1 mouse cellular context compared by ENCODE assay signal in the genomic region with DNA sequence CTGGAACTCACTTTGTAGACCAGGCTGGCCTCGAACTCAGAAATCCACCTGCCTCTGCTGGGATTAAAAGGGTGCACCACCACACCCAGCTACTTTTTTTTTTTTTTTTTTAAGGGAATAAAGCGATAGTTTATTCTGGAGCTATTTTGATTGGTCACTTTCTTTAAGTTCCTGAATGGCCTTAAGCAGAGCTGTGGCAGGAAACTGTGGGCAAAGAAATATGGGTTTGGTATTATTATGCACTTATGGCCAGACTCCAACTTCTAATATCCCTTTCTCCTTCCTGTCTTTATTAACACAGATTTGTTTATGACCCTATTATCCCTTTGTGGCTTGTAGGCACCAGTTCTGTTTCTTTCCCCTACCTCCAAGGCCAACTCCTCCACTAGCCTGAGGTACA.
TF ChIP-seq lines count a peak whose summit lies in the region.

No protein-coding gene starts in this region.

TF ChIP-seq in CH12.LX, 34 proteins besides CTCF, POLR2A, EP300 and RAD21:
- no peak for TF ChIP-seq MYC (IDR thresholded peaks at IDR 0.05; ENCODE audit: low read depth, low read length)
- TF ChIP-seq ETS1 (conservative IDR thresholded peaks at IDR 0.05; ENCODE audit: low read depth, low read length): no peak
- TF ChIP-seq POLR2AphosphoS2 (IDR thresholded peaks at IDR 0.05; ENCODE audit: low read depth, low read length): no peak
- TF ChIP-seq MAX (IDR thresholded peaks at IDR 0.05; ENCODE audit: low read length): no peak
- no peak for TF ChIP-seq IRF4 (IDR thresholded peaks at IDR 0.05; ENCODE audit: low read depth, low read length)
- TF ChIP-seq MEF2A (IDR thresholded peaks at IDR 0.05; ENCODE audit: borderline replicate concordance, low read depth, low read length): no peak
